Mouse (Mus musculus) lung, postnatal 4 days (tissue): ENCODE measurements around the gene Lrp6.

Experiments used
- DNase-seq, 2 experiments: peaks; one replicate each; pipeline ENCODE4 v3.0.0; 2021

Gene Lrp6

GRCm38 (mm10) chr6:134567986-134568556, 1.3 kb upstream of the Lrp6 start:
- no peak for DNase-seq

GRCm38 (mm10) chr6:134566248-134566817, 432 bp downstream of the Lrp6 start:
- no peak for DNase-seq

GRCm38 (mm10) chr6:134565606-134566247, 1.0 kb downstream of the Lrp6 start:
- DNase-seq: peak in 1 of 2 experiments; percentile 15

- no peak for DNase-seq
Measured at GRCm38 (mm10) chr6:134564539-134564938, 2.2 kb downstream of the Lrp6 start.

- no peak for DNase-seq
Measured at GRCm38 (mm10) chr6:134559635-134560034, 7.1 kb downstream of the Lrp6 start.

GRCm38 (mm10) chr6:134558546-134559129, 8.1 kb downstream of the Lrp6 start:
- no peak for DNase-seq

- no peak for DNase-seq
Measured at GRCm38 (mm10) chr6:134557043-134557442, 9.7 kb downstream of the Lrp6 start.

- no peak for DNase-seq
Measured at GRCm38 (mm10) chr6:134556185-134556950, 10.4 kb downstream of the Lrp6 start.

GRCm38 (mm10) chr6:134555178-134555577, 11.6 kb downstream of the Lrp6 start:
- no peak for DNase-seq

- no peak for DNase-seq
Measured at GRCm38 (mm10) chr6:134554230-134554629, 12.5 kb downstream of the Lrp6 start.

- DNase-seq: no peak
Measured at GRCm38 (mm10) chr6:134551007-134551406, 15.8 kb downstream of the Lrp6 start.

- DNase-seq: no peak
Measured at GRCm38 (mm10) chr6:134550396-134550795, 16.4 kb downstream of the Lrp6 start.

GRCm38 (mm10) chr6:134544843-134545242, 21.9 kb downstream of the Lrp6 start:
- DNase-seq: no peak

GRCm38 (mm10) chr6:134544093-134544492, 22.7 kb downstream of the Lrp6 start:
- no peak for DNase-seq

GRCm38 (mm10) chr6:134543607-134544006, 23.2 kb downstream of the Lrp6 start:
- DNase-seq: no peak

GRCm38 (mm10) chr6:134542374-134542773, 24.4 kb downstream of the Lrp6 start:
- DNase-seq: no peak

- DNase-seq: no peak
Measured at GRCm38 (mm10) chr6:134540161-134540560, 26.6 kb downstream of the Lrp6 start.

GRCm38 (mm10) chr6:134539459-134539858, 27.3 kb downstream of the Lrp6 start:
- DNase-seq: no peak

GRCm38 (mm10) chr6:134538805-134539204, 28.0 kb downstream of the Lrp6 start:
- DNase-seq: no peak

GRCm38 (mm10) chr6:134537461-134538117, 29.2 kb downstream of the Lrp6 start:
- DNase-seq: no peak

- DNase-seq: no peak
Measured at GRCm38 (mm10) chr6:134535169-134535568, 31.6 kb downstream of the Lrp6 start.

GRCm38 (mm10) chr6:134533021-134533420, 33.7 kb downstream of the Lrp6 start:
- DNase-seq: no peak

- DNase-seq: no peak
Measured at GRCm38 (mm10) chr6:134531950-134532349, 34.8 kb downstream of the Lrp6 start.
